Mouse (Mus musculus): ENCODE measurements around the gene Notch1. TPM values are rescaled to one million over a fixed set of nuclear protein-coding genes. Genes with fewer than 3 reads are reported as not detected.

Notch1 gene
- polyA plus RNA-seq, 1 experiment from 2014 or later = 11.8 TPM

DNA sequence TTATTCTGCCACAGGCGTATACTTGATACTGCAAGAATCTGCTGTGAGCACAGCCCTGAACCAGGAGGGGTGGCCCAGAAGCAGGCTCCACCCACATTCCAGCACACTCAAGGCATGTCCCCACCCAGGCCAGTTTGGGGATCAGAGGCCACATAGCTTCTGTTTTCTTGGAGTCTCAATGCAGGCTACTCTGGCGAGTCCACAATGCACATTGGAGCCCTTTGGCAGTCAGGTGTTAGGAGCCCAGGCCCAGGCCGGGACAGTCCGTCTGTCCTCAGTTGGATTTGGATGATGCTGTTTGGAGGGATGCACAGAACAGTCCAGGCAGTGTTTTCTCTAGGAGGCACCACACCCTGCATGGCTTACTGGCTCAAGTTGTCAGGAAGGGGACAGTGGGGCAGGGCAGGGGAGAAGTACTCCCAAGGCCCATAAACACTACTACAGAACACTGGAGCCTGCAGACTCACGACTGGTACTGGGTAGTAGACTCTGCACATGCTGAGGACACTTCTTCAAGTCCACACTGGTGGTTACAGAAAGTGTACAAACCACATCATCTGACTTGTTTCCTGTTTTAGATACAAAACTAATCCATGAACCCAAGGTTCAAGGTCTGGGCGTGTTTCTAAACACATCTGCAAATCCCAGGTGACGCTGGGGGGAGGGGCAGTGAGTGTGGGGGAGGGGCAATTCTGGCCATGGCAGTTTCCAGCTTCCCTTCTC is 57.9 kb downstream of the Notch1 start:
- 27% methylated on average over 7 of the region's 7 CpGs for WGBS

DNA sequence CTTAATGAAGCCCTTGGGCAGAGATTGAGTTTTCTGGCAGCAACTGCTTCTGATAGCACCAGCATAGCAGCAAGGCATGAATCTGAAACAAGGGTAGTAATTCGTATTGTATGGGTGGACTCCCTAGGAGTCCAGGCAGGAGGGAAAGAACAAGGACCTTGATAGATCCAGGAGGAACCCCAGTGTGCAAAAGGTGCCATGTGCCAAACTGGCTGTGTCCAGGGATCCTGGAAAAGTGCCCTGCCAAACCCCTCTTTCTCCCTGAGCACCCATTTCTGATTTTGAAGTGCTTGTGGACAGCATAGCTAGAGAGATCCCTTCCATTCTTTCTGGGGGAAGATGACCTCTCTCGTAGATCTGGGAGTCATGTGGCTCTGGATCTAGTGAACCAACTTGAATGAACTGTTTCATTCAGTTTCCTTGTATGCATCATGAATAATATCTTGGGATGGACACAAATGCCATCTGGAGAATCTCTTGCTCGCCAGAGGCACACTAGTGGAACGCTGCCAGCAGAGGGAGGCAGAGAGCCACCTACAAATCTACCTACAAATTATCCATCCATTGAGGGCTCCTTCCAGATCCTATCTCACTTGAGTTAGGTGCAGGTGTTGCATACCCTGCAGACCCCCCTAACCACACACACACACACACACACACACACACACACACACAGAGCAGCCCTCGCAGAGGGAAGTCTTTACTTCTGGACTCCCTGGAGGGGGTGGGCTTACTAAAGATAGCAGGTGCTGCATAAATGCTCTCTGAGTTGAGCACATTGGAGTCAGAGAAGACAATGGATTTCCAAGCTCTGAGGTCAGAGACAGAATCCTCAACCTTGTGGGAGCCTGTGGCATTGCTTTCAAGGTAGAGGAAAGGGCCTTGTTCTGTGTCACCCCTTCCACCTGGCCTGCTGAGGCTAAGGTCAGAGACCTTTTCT is 67.1 kb downstream of the Notch1 start:
- no peaks in the 10 kb centered on the region for H3K27me3 ChIP-seq (replicated peaks; ENCODE audit: insufficient read depth, low read length)
- DNase-seq (ENCODE audit: low spot score) (peak; percentile 77), ATAC-seq (no peak)
- no peaks in the 10 kb centered on the region for H3K36me3 ChIP-seq (ENCODE audit: insufficient read depth, low read length)
- H3K9me3 ChIP-seq (ENCODE audit: low read length) = no peaks in the 10 kb centered on the region
- peaks cover 7% of the 10 kb centered on the region for H3K4me1 ChIP-seq (ENCODE audit: insufficient read depth, low read depth, low read length)
- no peak for TF ChIP-seq EP300 (IDR thresholded peaks at IDR 0.05)
- TF ChIP-seq CTCF (IDR thresholded peaks at IDR 0.05) = peak; percentile 86
- no peak overlapping the region for H3K9ac ChIP-seq (replicated peaks; ENCODE audit: low read depth)
- H3K27ac ChIP-seq (ENCODE audit: low read length) = no peak overlapping the region
- H3K4me2 ChIP-seq (replicated peaks; ENCODE audit: low read depth, low read length) = no peak overlapping the region
- WGBS = 25% methylated on average over 5 of the region's 5 CpGs
- no peak overlapping the region for H3K4me3 ChIP-seq (ENCODE audit: low read depth, low read length)

More for the DNA sequence above, 57.9 kb downstream of the Notch1 start:
- no peak overlapping the region for H3K4me3 ChIP-seq (ENCODE audit: low read depth, low read length)
- H3K9me3 ChIP-seq (ENCODE audit: low read length) = no peaks in the 10 kb centered on the region
- H3K4me1 ChIP-seq (ENCODE audit: insufficient read depth, low read depth, low read length) = no peaks in the 10 kb centered on the region; the same call in 1 of the 2 replicates
- no peak for TF ChIP-seq CTCF (IDR thresholded peaks at IDR 0.05)
- no peak; the same call in 1 of the 2 replicates for TF ChIP-seq EP300 (IDR thresholded peaks at IDR 0.05)
- peak overlapping the region; percentile 75 for H3K27ac ChIP-seq (ENCODE audit: low read length)
- peak; percentile 90 for ATAC-seq
- H3K9ac ChIP-seq (replicated peaks; ENCODE audit: low read depth) = no peak overlapping the region
- DNase-seq (ENCODE audit: low spot score) = peak; percentile 91
- no peaks in the 10 kb centered on the region for H3K27me3 ChIP-seq (replicated peaks; ENCODE audit: insufficient read depth, low read length)
- H3K36me3 ChIP-seq (ENCODE audit: insufficient read depth, low read length) = peaks cover 38% of the 10 kb centered on the region
- H3K4me2 ChIP-seq (replicated peaks; ENCODE audit: low read depth, low read length) = no peak overlapping the region

DNA sequence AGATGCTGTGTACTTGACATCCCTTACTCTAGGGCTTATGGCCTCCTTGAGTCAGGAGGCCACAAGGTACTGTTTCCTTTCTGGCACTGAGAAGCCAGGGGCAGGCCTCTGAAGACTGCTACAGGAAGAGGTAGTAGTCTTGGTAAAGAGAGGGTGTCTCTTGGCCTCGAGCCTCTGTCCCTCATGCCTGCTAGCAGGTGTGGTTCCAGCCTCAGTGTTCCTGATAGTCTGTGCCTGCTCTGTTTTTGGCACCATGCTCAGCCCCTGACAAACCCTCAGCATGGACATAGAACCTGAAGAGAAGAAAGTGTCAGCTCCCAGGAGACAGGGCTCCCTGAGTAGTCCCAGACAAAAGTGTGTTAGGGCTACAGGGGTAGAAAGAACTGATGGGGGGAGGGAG is 69.0 kb downstream of the Notch1 start:
- Histone ChIP-seq H3K4me2 (replicated peaks; ENCODE audit: low read depth, low read length) (no peak overlapping the region), H3K9ac (replicated peaks; ENCODE audit: low read depth) (no peak overlapping the region), H3K27me3 (replicated peaks; ENCODE audit: insufficient read depth, low read length) (no peaks in the 10 kb centered on the region), H3K4me3 (ENCODE audit: low read depth, low read length) (no peak overlapping the region), H3K27ac (ENCODE audit: low read length) (no peak overlapping the region), H3K4me1 (ENCODE audit: insufficient read depth, low read depth, low read length) (peaks cover 13% of the 10 kb centered on the region), H3K9me3 (ENCODE audit: low read length) (no peaks in the 10 kb centered on the region), H3K36me3 (ENCODE audit: insufficient read depth, low read length) (no peaks in the 10 kb centered on the region)
- WGBS = 35% methylated on average over 1 of the region's 1 CpGs
- TF ChIP-seq EP300 (IDR thresholded peaks at IDR 0.05) (no peak), CTCF (IDR thresholded peaks at IDR 0.05) (no peak)
- ATAC-seq (no peak), DNase-seq (ENCODE audit: low spot score) (no peak)

DNA sequence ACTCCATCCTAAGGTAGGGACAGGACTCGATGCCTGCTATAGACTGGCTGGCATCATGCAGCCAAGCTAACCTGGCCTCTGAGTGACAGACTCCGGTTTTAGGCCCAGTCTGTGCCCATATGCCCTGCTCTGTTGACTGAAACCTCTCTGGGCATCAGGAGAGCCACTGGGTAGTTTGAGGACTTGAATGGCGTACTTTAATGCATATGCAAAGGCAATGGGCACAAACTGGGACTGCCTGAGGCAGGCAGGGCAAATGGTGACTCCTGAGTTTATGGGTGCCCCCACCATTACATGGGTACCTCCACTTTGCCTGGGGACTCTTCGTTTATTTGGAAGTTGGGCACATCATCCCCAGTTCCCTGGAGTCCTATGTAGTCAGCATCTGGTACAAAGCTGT is 69.8 kb downstream of the Notch1 start:
- Histone ChIP-seq H3K4me3 (ENCODE audit: low read depth, low read length) (peak overlapping the region; percentile 55; the same call in 1 of the 2 replicates), H3K27me3 (replicated peaks; ENCODE audit: insufficient read depth, low read length) (no peaks in the 10 kb centered on the region), H3K36me3 (ENCODE audit: insufficient read depth, low read length) (peaks cover 2% of the 10 kb centered on the region; the same call in 1 of the 2 replicates), H3K9me3 (ENCODE audit: low read length) (no peaks in the 10 kb centered on the region), H3K4me2 (replicated peaks; ENCODE audit: low read depth, low read length) (peak overlapping the region; percentile 75), H3K9ac (replicated peaks; ENCODE audit: low read depth) (0 out of 2 replicates have a peak overlapping the region, but pooled peaks have one; percentile 27), H3K4me1 (ENCODE audit: insufficient read depth, low read depth, low read length) (peaks cover 13% of the 10 kb centered on the region), H3K27ac (ENCODE audit: low read length) (peak overlapping the region; percentile 90)
- no peak for TF ChIP-seq EP300 (IDR thresholded peaks at IDR 0.05)
- no peak for TF ChIP-seq CTCF (IDR thresholded peaks at IDR 0.05)
- WGBS = 53% methylated on average over 4 of the region's 4 CpGs
- ATAC-seq = no peak
- DNase-seq (ENCODE audit: low spot score) = no peak

DNA sequence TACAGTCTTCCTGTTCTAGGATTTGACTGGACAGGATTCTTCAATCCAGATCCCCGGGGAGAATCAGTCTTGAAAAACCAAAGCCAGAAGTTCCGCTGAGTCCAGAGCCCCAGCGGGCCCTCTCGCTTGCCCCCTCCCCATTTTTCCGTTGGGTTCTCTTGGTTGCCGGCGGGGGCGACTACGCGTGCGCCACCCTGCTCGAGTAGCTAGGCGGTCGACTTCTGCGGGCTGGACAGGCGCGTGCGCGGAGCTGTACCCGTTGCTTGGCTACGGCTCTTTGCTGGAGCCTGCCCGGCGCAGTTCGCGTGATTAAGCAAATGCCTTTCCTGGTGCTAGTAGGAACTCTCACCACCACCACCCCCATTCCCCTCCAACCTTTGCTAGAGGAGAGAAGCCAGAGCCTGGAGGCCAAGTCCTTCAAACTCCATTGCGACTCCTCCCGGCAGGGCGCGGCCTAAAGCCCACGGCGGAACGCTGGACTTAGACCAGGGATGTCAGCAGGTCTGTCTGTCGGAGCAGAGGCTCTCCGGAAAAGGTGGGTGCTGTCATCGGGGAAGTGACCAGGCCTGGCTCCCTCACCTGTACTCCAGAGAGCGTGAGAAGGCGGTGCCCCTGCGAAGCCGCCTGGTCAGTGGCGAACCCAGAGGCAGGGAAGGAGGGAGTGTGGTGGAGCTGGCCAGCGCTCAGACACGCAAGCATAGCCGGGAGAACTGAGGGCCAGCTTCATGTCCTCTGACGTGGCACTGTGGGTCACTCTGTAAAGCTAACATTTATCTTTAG is 70.6 kb downstream of the Notch1 start:
- H3K36me3 ChIP-seq (ENCODE audit: insufficient read depth, low read length) = peaks cover 10% of the 10 kb centered on the region; the same call in 1 of the 2 replicates
- ATAC-seq (peak; percentile 88), DNase-seq (ENCODE audit: low spot score) (peak; percentile 98)
- no peaks in the 10 kb centered on the region for H3K27me3 ChIP-seq (replicated peaks; ENCODE audit: insufficient read depth, low read length)
- H3K9ac ChIP-seq (replicated peaks; ENCODE audit: low read depth) = peak overlapping the region; percentile 47
- H3K4me2 ChIP-seq (replicated peaks; ENCODE audit: low read depth, low read length) = peak overlapping the region; percentile 75
- peak overlapping the region; percentile 90 for H3K27ac ChIP-seq (ENCODE audit: low read length)
- H3K4me3 ChIP-seq (ENCODE audit: low read depth, low read length) = peak overlapping the region; percentile 55
- H3K4me1 ChIP-seq (ENCODE audit: insufficient read depth, low read depth, low read length) = peaks cover 13% of the 10 kb centered on the region
- no peaks in the 10 kb centered on the region for H3K9me3 ChIP-seq (ENCODE audit: low read length)
- under 1% methylated on average over 44 of the region's 44 CpGs for WGBS
- TF ChIP-seq CTCF (IDR thresholded peaks at IDR 0.05) (peak; percentile 38; the same call in 1 of the 2 replicates), EP300 (IDR thresholded peaks at IDR 0.05) (no peak)

Data from lung, postnatal 0 days (tissue).